Mouse (Mus musculus) C2C12 (cell line): ENCODE data around the gene Ccdc151. TPM values are rescaled to one million over a fixed set of nuclear protein-coding genes. Genes with fewer than 3 reads are reported as not detected.

ENCODE experiments used
- H3K27me3 ChIP-seq: one replicate; pipeline ENCODE4 v1.6.1; 2011; ENCODE audit not compliant: control insufficient read depth, insufficient read depth, insufficient read length
- H3K36me3 ChIP-seq: one replicate; pipeline ENCODE4 v1.6.1; 2011; ENCODE audit not compliant: control insufficient read depth, insufficient read depth
- H3K4me3 ChIP-seq: one replicate; pipeline ENCODE4 v1.5.1; 2011; ENCODE audit warnings: mild to moderate bottlenecking, control low read depth; ENCODE audit not compliant: poor library complexity, insufficient read depth, severe bottlenecking
- H3K79me2 ChIP-seq: one replicate; pipeline ENCODE4 v1.6.1; 2011; ENCODE audit not compliant: control insufficient read depth, insufficient read depth
- H3K79me3 ChIP-seq: one replicate; pipeline ENCODE4 v1.6.1; 2011; ENCODE audit warnings: low read depth, control low read depth
- H3ac ChIP-seq: one replicate; pipeline ENCODE3; 2011; ENCODE audit warnings: low read depth; ENCODE audit not compliant: control insufficient read depth, insufficient read length
- CEBPB ChIP-seq: IDR thresholded peaks from one replicate; pipeline ENCODE4 v1.6.1; 2011; ENCODE audit warnings: low read depth, mild to moderate bottlenecking, control low read depth, moderate library complexity
- CTCF ChIP-seq: IDR thresholded peaks from one replicate; pipeline ENCODE4 v1.5.1; 2011; ENCODE audit not compliant: control insufficient read depth, insufficient read depth, insufficient read length
- FOSL1 ChIP-seq: IDR thresholded peaks from one replicate; pipeline ENCODE4 v1.8.0; 2011; ENCODE audit warnings: mild to moderate bottlenecking, low read length; ENCODE audit not compliant: poor library complexity, insufficient read depth, severe bottlenecking
- MAX ChIP-seq: IDR thresholded peaks from one replicate; pipeline ENCODE4 v1.6.1; 2011; ENCODE audit warnings: mild to moderate bottlenecking, control low read depth
- MYOD1 ChIP-seq: IDR thresholded peaks from one replicate; pipeline ENCODE4 v1.6.1; 2011; ENCODE audit warnings: low read depth; ENCODE audit not compliant: control insufficient read depth, insufficient read length
- MYOG ChIP-seq: IDR thresholded peaks from one replicate; pipeline ENCODE4 v1.6.1; 2011; ENCODE audit not compliant: control insufficient read depth, insufficient read length; ENCODE audit errors: extremely low read depth
- USF1 ChIP-seq: IDR thresholded peaks from one replicate; pipeline ENCODE4 v1.6.1; 2011; ENCODE audit warnings: low read depth, mild to moderate bottlenecking, control low read depth, moderate library complexity
- polyA plus RNA-seq: library from polyadenylated mRNA; unstranded; fragments of >200 nt; fragmentation: generic; extraction: Trizol; gene quantifications from one replicate; pipeline ENCODE4 v1.2.1, GENCODE M21; 2012; ENCODE audit warnings: missing spikeins

Gene Ccdc151
- polyA plus RNA-seq, 1 experiment: 0.21 TPM

GRCm38 (mm10) chr9:22049315-22049714 is 46.9 kb upstream of the Ccdc151 start:
- no peak for TF ChIP-seq MYOD1
- no peak for TF ChIP-seq FOSL1
- no peak for TF ChIP-seq MYOG
- no peak for TF ChIP-seq CTCF
- TF ChIP-seq USF1: no peak
- H3K27me3 ChIP-seq: peaks cover 55% of the 10 kb centered on the region
- H3K4me3 ChIP-seq: no peak overlapping the region

GRCm38 (mm10) chr9:22047329-22047728 is 44.9 kb upstream of the Ccdc151 start:
- Histone ChIP-seq H3K79me2 (no peaks in the 10 kb centered on the region), H3K79me3 (no peaks in the 10 kb centered on the region), H3K27me3 (peaks cover 55% of the 10 kb centered on the region), H3K36me3 (no peaks in the 10 kb centered on the region), H3K4me3 (no peak overlapping the region), H3ac (no peak overlapping the region)
- no peak for TF ChIP-seq MYOD1
- TF ChIP-seq USF1: no peak
- TF ChIP-seq FOSL1: no peak
- TF ChIP-seq CEBPB: no peak
- TF ChIP-seq CTCF: no peak
- TF ChIP-seq MAX: no peak
- TF ChIP-seq MYOG: no peak

More at GRCm38 (mm10) chr9:22049315-22049714, 46.9 kb upstream of the Ccdc151 start:
- no peaks in the 10 kb centered on the region for H3K79me3 ChIP-seq
- H3K36me3 ChIP-seq: no peaks in the 10 kb centered on the region
- H3ac ChIP-seq: no peak overlapping the region
- H3K79me2 ChIP-seq: no peaks in the 10 kb centered on the region

GRCm38 (mm10) chr9:22041832-22042231 is 39.4 kb upstream of the Ccdc151 start:
- Histone ChIP-seq H3K4me3 (no peak overlapping the region), H3K79me2 (no peaks in the 10 kb centered on the region), H3ac (no peak overlapping the region), H3K27me3 (peaks cover 15% of the 10 kb centered on the region), H3K79me3 (no peaks in the 10 kb centered on the region), H3K36me3 (no peaks in the 10 kb centered on the region)
- TF ChIP-seq MYOD1 (no peak), MYOG (no peak), USF1 (no peak), CEBPB (no peak), CTCF (no peak), MAX (no peak), FOSL1 (no peak)

- Histone ChIP-seq H3K36me3 (no peaks in the 10 kb centered on the region), H3K27me3 (peaks cover 24% of the 10 kb centered on the region), H3K4me3 (no peak overlapping the region), H3K79me2 (no peaks in the 10 kb centered on the region), H3K79me3 (no peaks in the 10 kb centered on the region), H3ac (no peak overlapping the region)
- TF ChIP-seq MYOD1: no peak
- TF ChIP-seq FOSL1: no peak
- no peak for TF ChIP-seq CEBPB
- no peak for TF ChIP-seq USF1
- no peak for TF ChIP-seq MAX
- TF ChIP-seq MYOG: no peak
- no peak for TF ChIP-seq CTCF
Observed at GRCm38 (mm10) chr9:22037826-22038225, 35.4 kb upstream of the Ccdc151 start.

GRCm38 (mm10) chr9:22035300-22036044 is 33.0 kb upstream of the Ccdc151 start:
- no peak for TF ChIP-seq CTCF
- no peak for TF ChIP-seq MYOG
- no peak for TF ChIP-seq USF1
- no peak for TF ChIP-seq MYOD1
- TF ChIP-seq CEBPB: no peak
- no peak for TF ChIP-seq MAX
- H3K79me3 ChIP-seq: no peaks in the 10 kb centered on the region
- peaks cover 27% of the 10 kb centered on the region for H3K27me3 ChIP-seq
- no peak overlapping the region for H3ac ChIP-seq
- H3K79me2 ChIP-seq: no peaks in the 10 kb centered on the region
- no peaks in the 10 kb centered on the region for H3K36me3 ChIP-seq
- no peak overlapping the region for H3K4me3 ChIP-seq
